Mouse (Mus musculus) ovary, postnatal 14 days (tissue): Measurements from ENCODE around the gene Tent4a.
A peak's percentile ranks its signal among the peaks of the same experiment; 100 is the strongest.

Source experiments
- DNase-seq: peaks from one replicate; pipeline ENCODE4 v3.0.0; 2022; ENCODE audit warnings: low spot score

Tent4a gene

DNA sequence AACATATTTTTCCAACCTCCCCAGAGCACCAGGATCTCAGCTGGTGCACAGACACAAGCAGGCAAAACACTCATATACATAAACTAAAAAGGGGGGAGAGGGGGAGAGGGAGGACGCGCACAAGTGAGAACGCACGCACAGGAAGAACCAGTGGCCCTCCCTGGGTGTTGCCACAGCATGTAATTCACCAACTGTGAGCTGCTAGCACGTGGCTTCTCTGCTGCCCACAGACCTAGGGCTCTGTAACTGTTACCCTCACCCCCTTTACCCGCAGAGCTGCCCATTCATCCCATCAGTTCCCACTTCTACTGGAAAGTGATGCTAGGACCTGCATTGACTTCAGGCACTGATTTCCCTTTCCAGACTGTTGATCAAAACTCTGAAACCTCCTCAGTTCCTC, 15.3 kb downstream of the Tent4a start:
- no peak for DNase-seq

DNA sequence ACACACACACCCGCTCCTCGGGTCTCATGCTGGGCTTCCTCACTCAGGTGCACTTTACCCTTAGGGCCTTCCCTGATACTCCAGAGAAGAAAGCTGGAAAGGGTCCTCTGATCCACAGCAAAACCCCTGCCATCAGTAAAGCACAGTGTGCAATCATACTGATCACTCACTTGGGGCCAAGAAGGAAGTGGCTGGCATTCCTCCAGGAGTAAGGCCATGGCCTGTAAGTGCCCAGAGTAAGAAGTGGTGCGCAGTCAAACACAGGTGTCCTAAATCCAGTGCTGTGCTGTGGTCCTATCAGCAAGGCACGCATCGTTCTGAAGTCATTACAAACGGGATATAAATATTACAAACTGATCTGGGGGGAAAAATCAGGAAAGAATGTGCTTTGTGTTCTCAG, 17.0 kb downstream of the Tent4a start:
- no peak for DNase-seq

DNA sequence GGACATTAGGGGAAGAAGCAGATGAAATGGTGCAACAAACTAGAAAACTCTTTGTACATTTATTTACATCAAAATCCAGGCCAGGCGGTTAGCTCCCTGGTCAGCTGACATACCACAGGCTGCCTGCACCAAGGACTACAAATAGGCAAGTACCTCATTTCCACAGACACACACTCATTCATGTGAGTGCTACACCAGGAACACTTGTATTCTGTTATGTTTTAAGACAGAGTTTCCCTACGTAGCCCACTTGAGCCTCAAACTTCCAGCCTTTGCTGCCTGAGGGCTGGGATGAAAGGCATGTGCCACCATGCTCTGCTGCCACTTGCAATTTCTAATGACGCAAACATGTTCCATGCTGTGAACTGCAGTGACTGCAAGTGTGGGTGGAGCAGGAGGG, 19.3 kb downstream of the Tent4a start:
- no peak for DNase-seq

DNA sequence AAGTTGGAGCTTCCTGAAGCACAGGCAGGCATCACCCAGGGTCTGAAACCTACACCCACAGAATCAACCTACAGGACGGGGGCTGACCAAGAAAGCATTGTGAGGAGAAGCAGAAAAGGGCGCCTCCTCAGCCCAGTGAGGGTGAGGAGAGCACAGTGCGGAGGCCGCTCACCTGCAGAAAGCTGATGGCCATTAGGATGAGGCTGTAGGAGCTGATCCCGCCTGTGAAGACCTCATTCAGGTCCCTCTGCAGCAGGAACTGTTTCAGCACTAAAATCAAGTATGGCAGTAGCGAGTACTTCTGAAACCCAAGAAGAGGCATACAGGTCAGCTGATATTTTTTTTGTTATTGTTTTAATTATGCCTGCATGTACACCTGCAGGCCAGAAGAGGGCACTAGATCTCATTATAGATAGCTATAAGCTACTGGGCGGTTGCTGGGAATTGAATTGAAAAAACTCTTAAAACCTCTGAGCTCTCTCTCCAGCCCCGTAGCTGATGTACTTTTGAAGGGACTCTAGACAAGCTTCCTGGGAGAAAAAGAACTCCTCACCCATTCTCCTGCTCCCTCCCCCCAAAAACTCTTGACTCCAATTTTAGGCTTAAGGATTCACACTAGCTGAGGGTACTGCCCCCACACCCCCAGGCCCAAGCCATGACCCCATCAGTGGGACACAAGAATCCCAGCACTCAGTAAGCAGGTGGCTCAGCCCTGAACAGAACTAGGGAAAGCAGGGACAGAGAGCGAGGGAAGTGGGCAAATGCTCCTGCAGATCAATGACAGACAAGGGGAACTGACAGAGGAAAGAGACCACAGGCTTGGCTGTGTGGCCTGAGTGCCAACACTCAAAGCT, 24.8 kb downstream of the Tent4a start:
- no peak for DNase-seq

DNA sequence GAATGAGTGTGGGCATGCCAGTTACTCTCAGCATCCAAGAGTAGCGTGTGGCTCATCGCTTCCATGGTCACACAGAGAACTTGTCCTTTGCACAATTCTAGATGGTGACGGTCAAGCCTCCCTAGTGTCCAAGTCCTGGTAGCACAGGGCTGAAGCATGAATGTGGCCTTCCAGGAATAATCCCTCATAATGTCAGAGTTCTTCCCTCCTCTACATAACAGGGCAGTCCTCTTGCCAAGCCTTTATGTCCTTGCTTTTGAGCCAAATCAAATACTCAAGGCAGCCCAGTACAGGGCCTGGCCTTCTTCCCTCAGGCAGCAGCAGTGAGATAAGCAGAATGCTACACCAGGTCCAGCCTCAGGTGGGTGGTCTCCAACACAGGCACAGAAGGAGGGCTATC, 26.8 kb downstream of the Tent4a start:
- DNase-seq = no peak

DNA sequence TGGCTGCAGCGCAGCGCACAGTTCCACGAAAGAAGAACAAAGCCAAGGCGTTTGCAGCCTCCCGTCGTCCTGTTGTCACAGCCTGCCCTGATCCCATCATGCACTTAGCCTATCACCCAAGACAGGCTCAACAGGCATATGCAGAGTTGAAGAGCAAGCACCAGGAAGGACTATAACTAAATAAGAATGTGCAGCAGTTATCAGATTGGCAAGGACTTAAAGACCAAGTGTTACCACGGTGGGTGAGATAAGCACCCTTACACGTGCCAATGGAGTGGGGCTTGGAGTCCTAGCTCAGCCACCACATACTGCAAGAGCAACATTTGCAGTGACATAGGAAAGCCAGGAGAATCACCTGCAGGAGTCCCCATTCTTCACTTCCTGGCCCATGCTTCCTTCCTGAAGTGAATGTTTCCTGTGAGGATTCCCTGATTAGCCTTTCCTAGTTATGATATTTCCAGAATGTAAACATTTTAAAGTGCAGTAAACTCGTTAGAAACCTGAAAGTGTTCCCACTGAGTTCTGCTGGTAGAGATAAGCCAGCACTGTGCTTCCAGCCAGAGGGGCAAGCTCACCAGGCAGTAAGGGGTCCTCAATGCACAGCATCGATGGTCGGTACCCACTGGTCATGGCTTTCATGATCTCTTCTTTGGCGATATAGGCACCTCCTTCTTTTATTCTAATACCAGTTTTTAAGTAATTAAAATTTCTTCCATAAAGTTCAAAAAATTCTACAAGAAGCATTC, 27.9 kb downstream of the Tent4a start:
- DNase-seq = no peak

DNA sequence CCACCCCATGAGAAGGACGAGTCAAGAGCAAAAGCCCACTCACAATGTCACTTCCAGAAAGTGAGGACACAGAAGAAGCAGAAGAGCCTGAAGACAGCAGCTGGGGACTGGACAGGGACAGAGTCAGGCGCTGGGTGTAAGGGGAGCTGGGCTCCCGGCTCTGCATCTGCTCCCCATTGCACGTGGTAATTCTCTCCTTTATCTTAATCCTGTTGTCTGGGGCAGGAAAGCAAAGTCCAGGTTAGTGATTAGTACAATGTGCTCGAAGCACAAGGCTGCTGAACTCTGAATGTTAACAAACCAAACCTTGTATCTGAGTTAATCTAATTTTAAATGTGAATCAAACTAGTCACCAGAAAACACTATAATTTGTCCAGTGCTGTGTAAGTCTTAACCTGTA, 31.6 kb downstream of the Tent4a start:
- no peak for DNase-seq

DNA sequence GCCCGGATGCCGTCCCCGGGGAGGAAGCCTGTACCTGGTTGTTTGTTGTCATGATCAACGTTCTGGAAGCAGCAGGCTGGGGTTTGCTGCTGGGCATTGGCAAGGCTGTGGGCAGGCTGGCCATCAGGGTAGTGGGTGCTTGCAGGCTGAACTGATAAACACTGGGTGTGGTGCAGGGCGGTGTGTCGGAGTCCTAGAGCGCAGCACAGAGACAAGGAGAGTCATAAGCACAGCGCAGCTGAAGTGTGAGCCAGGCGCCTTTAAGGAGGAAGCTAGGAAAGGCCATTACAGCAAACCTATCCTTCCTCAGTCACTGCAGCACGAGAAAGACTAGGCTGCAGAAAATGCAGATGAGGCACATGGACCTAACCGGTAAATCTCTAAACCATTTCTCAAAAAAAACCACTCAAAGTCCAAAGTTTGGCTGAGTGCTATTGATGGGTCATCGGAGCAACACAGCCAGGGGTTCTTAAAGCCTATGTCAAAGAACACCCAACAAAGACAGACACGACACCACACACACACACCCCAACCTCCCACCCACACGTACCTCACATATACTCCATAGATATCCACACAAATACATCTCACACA, 32.2 kb downstream of the Tent4a start:
- no peak for DNase-seq

DNA sequence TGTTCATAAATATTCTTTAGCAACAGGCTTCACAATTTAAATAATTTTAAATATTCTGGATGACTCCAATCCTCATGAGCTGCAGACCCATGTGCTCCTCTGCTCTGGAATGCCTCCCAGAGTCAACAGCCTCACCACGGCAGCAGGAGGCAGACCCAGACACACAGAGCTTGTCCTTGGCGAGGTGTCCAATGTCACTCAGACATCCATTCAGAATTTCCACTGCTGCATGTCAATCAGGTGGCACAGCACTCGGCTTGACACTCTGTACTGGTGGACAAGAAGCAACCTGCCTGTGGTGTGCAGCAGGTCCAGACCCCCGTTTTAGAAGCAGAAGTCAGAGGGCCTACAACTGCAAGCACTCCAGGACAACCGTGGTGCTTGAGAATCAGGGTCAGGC, 36.1 kb downstream of the Tent4a start:
- no peak for DNase-seq

DNA sequence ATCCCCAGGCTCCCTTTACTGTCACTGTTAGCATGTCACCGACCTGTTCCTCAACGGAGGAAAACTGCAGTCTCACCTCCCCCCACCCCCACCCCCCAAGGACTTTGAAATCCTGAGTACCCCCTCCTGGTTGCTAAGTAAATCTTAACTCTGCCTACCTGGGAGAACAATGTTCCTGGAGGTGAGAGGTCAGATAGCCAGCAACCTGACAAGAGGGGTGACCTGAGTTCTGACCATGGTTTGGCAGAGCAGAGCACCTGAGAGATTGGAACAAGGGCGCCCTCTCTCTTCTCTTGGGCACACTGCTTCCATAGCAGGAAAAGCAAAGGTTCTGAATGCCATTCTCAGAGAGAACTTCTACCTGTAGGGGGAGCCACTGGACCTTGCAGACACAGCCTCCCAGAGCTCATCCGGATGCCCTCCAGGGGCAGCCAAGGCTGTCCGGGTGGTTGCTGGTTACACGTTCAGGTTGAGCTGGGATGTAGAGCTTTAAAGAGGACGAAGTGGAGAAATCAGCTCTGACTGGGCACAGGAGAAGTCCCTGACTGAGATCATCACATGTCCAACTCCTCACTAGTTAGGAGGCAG, 41.4 kb downstream of the Tent4a start:
- peak; percentile 45 for DNase-seq

DNA sequence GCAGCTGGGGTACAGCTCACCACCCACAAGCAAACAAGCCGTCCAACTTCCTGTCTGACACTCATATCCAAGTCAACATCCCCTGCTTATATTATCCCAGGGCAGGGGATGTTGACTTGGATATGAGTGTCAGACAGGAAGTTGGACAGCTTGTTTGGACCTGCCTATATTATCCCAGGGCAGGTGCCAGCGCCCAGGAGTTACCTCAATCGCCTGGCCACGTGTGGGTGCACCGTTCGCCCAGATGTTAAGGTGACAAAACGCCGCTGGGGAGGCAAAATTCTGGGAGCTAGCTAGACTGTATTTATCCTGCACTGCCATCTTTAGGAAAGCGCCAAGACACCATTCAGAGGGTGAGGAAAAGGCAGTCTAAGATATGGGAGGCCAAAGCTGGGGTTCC, 44.6 kb downstream of the Tent4a start:
- DNase-seq = no peak

DNA sequence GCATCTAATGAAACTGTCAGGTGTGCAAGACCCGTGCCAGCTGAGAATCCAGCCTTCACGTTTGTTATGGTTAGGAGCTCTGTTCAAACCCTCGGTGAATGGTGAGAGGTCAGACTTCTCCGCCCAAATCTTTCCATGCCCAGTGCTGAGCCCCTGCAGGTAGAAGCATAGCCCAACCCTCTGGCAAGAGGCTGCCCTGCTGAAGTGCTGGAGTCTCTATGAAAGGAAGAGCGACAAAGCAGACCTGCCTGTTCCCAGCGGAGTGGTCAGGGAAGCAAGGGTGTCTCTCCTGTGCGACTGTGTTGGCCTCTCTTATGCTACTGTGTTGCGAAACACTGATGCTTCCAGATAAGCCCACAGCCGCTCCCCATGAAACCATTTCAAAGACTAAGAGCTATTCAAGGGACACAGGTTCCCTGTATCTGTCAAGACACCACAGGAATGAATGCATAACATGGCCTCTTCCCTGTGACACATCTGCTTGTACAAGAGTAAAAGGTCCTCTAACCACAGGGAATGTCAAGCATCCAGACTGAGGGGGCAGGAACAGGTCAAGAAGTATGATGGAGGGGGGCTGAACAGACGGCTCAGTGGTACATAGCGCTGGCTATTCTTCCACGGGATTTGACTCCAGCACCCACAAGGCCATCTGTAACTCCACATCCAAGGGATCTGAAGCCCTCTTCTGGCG, 45.7 kb downstream of the Tent4a start:
- DNase-seq = no peak

DNA sequence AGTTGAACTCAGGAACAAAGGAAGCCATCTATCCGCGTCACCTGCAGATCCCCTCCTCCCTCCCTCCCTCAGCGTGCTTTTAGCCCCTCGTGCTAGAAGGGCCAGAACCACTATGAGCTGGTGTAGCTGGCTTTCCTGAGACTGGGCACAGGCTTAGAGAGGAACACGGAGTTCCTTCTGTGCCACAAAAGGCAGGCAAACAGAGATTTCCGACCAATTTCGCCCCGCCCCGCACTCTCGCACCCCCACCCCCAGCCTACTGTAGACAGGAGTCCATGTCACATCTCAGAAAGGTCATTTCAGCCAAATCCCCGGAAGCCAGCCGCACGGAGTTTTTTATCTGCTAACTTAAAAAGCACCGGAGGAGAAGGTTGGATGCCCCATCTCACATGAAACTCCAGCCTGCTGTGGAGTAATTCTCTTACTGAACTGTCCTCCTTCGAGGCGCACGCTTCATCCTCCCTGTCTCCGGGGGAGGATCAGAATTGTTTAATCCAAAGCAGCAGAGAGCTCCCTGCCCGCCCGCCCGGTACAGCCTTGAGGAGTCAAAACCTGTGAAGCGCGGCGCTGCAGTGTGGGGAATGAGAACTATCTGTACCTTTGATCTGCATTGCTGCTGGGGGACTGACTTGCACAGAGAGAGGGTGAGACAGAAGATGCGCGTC, 46.7 kb downstream of the Tent4a start:
- DNase-seq = no peak

DNA sequence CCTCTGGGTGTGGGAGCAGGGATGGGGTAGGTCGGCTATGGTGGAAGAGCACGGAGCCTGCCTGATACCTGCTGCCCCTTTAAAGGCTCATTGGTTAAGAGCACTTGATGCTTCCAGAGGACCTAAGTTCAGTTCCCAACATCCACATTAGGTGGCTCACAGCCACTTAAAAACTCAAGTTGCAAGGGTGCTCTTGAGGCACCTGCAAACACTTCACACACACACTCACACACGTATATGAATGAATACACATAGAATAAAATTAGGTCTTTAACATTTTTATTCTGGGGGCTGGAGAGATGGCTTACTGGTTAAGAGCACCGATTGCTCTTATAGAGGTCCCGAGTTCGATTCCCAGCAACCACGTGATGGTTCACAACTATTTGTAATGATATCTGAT, 47.3 kb downstream of the Tent4a start:
- no peak for DNase-seq

DNA sequence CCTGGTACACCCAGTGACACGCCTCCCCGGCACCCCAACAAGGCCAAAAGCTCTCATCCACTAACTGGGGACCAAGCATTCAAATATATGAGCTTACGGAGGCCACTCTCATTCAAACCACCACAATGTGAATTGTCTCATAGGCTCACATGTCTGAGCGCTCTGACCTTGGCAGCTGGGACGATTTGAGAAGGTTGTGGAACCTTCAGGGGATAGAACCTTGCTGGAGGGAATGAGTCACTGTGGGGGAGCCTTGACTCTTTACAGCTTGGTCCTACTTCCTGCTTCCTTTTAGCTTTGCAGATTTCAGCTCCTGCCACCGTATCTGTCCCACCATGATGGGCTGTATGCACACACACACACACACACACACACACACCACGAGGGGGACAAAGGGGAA, 48.6 kb downstream of the Tent4a start:
- no peak for DNase-seq

DNA sequence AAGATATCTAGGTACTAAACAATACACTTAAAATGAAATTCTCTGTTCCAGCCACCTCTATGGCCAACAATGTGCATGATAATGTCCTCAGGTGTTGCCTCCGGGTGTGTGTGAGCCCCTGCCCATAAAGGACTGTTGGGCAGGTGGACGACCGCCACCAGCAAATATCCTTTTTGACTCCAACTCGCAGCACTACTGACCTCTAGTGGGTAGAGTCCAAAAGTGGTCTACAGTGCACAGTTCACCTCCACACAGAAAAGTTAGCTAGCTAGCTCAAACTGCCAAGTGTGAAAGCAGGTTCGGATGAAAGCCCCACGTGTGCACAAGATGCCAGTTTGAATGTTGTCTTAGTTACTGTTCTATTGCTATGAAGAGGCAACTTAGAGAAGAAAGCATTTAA, 49.1 kb downstream of the Tent4a start:
- no peak for DNase-seq

DNA sequence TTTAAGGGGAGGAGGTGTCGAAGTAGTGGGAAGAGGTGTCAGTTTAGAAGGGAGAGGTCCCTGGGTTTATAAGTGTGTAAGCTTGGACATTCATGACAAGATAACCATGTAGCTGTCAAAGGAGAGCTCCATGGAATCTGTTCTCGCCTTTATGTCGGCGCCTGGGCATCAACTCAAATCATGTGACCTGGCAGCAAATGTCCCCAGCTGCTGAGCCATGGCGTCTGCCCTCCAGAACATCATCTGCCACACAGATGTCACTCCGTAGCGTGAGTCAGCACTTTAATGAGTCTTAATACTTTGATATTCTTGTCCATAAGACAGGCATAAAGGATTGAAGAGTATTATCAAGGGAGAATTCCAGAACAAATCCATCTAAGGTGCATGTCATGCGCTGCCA, 51.7 kb downstream of the Tent4a start:
- no peak for DNase-seq

DNA sequence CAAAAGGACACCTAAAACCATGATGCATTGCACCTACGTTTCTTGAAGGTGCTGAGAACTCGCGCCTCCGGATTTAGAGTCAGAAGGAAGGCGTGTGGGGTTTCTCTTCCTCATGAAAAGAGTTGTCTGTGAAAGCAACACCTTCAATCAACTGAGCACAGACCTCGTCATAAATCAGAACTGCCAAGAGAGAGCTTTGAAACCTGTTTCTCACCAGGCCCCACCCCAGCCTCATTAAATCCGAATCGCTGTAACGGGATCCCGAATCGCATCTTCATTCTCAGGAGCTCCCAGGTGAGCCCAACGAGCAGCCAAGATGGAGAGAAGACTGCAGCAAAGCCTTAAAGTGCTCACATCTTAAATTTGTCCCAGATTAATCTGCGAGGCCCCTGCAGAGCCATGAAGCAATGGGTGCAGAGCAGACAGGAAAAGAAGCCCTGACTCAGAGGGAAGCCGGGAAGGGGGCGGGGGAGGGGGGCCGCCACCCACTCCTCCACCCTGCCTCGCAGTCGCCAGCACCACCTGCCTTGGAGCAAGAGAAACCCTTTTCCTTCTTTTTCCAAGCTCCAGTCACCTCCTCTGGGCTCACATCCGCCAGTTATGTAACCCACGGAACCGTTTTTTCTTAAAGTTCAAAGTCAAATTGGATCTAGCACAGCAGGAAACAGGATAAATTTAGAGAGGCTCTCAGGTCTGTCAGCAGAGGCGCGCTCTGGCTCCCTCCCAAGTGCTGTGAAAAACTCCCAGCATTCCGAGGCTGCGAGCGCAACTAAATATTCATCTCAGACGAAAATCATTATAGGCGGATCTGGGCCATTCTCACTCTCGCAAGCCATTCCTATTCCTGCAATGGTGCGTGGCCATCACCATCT, 52.5 kb downstream of the Tent4a start:
- peak; percentile 36 for DNase-seq

DNA sequence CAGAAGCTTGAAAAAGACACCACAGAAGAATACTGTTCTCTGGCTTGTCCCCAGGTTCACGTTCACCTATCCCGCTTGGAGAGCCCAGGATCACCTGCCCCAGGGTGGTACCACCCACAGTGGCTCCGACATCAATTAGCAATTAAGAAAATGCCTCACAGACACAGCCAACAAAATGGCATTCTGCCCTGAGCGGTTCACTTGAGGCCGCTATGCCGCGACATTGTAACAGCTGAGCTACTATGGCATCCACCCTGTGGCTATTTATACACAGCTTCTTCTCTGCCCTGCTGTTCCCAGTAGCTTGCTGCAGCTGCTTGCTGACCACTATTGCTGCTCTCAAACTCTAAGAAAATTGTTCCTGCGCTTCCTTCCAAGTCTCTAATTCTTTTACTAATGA, 53.4 kb downstream of the Tent4a start:
- DNase-seq = no peak

DNA sequence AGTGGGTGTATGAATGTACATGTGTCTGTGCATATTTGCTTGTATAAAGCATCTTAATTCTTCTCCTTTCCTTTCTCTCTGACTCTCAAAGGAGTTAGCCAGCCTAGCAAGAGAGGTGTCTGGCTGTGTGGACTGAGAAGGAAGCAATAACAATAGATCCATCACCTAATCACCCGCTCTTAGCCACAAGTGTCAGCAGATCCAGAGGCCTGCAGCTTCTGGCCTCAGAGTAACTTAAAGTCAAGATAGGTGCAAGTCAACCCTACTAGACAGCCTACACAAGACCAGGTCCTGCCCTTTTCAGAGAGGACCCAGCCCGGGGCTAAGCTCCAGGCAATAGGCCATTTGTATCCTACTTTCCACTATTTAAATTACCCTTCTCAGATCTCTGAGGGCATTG, 54.5 kb downstream of the Tent4a start:
- no peak for DNase-seq

DNA sequence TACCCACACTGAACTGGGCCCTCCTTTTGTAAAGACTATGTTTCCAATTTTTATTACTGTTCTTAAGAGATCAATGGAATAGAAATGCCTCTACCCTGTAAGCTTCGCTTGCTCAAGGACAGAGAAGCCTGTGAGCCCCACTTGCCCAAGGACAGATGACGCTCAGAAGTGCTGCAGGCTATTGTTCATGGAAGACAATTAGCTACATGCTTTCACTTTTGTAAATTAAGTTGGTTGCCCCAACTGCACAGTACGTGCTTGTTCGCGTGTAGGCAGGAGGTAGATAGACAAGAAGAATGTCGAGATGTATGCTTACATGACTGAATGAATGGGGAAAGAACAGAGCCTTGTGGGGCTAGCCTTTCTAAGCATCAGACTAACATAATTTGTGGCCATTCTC, 55.7 kb downstream of the Tent4a start:
- no peak for DNase-seq
